Mouse (Mus musculus): ENCODE measurements at regions not wholly inside any gene's neighbourhood (a gene's known extent, or its start where the extent isn't known, plus 50 kb on each side); places are given as distances from the start of the nearest gene placed in this dataset.

- no peak for DNase-seq (ENCODE audit: low spot score)
Observed at GRCm38 (mm10) chr3:52158788-52159260, 53.9 kb upstream of the Maml3 start.

- DNase-seq (ENCODE audit: low spot score): no peak
Observed at GRCm38 (mm10) chr3:52161688-52162087, 56.8 kb upstream of the Maml3 start.

GRCm38 (mm10) chr3:52163990-52164389 lies 59.1 kb upstream of the Maml3 start:
- DNase-seq (ENCODE audit: low spot score): no peak

GRCm38 (mm10) chr3:52167420-52167819 lies 62.5 kb upstream of the Maml3 start:
- no peak for DNase-seq (ENCODE audit: low spot score)

GRCm38 (mm10) chr3:52170847-52171246 lies 66.0 kb upstream of the Maml3 start:
- no peak for DNase-seq (ENCODE audit: low spot score)

GRCm38 (mm10) chr3:52171303-52171702 lies 66.4 kb upstream of the Maml3 start:
- no peak for DNase-seq (ENCODE audit: low spot score)

GRCm38 (mm10) chr3:52173490-52173889 lies 68.6 kb upstream of the Maml3 start:
- DNase-seq (ENCODE audit: low spot score): no peak

GRCm38 (mm10) chr3:52176108-52176507 lies 71.2 kb upstream of the Maml3 start:
- DNase-seq (ENCODE audit: low spot score): no peak

GRCm38 (mm10) chr3:52178851-52179250 lies 74.0 kb upstream of the Maml3 start:
- no peak for DNase-seq (ENCODE audit: low spot score)

- peak; percentile 70 for DNase-seq (ENCODE audit: low spot score)
Observed at GRCm38 (mm10) chr3:52179686-52180085, 74.8 kb upstream of the Maml3 start.

- peak; percentile 12 for DNase-seq (ENCODE audit: low spot score)
Observed at GRCm38 (mm10) chr3:52180306-52180705, 75.4 kb upstream of the Maml3 start.

GRCm38 (mm10) chr3:52180785-52181184 lies 75.9 kb upstream of the Maml3 start:
- peak; percentile 85 for DNase-seq (ENCODE audit: low spot score)

GRCm38 (mm10) chr3:52181326-52182101 lies 76.6 kb upstream of the Maml3 start:
- no peak for DNase-seq (ENCODE audit: low spot score)

- no peak for DNase-seq (ENCODE audit: low spot score)
Observed at GRCm38 (mm10) chr3:52184241-52184640, 79.4 kb upstream of the Maml3 start.

GRCm38 (mm10) chr3:52185351-52185750 lies 80.5 kb upstream of the Maml3 start:
- DNase-seq (ENCODE audit: low spot score): no peak

GRCm38 (mm10) chr3:52187401-52187801 lies 80.7 kb upstream of the Foxo1 start:
- DNase-seq (ENCODE audit: low spot score): no peak

- no peak for DNase-seq (ENCODE audit: low spot score)
Observed at GRCm38 (mm10) chr3:52188303-52188702, 79.8 kb upstream of the Foxo1 start.

GRCm38 (mm10) chr3:52189016-52189415 lies 79.1 kb upstream of the Foxo1 start:
- no peak for DNase-seq (ENCODE audit: low spot score)

GRCm38 (mm10) chr3:52190021-52190420 lies 78.1 kb upstream of the Foxo1 start:
- DNase-seq (ENCODE audit: low spot score): no peak

- no peak for DNase-seq (ENCODE audit: low spot score)
Observed at GRCm38 (mm10) chr3:52193026-52193425, 75.1 kb upstream of the Foxo1 start.

GRCm38 (mm10) chr3:52194216-52194615 lies 73.9 kb upstream of the Foxo1 start:
- DNase-seq (ENCODE audit: low spot score): no peak

GRCm38 (mm10) chr3:52195486-52195885 lies 72.7 kb upstream of the Foxo1 start:
- DNase-seq (ENCODE audit: low spot score): no peak

Measured in gastrocnemius, adult 18-20 months (tissue).